Mouse (Mus musculus) embryonic facial prominence, embryonic 13.5 days (tissue): ENCODE measurements at regions not wholly inside any gene's neighbourhood (a gene's known extent, or its start where the extent isn't known, plus 50 kb on each side); places are given as distances from the start of the nearest gene placed in this dataset.

Experiments
- ATAC-seq: fragments of 200-750 bp; cut with Nextera tagmentation; 2 replicates; pipeline ENCODE4 v1.8.0; 2017; ENCODE audit warnings: low read depth; ENCODE audit not compliant: insufficient number of reproducible peaks, insufficient read depth, low FRiP score, low TSS enrichment
- H3K27ac ChIP-seq: fragments of 300-500 bp; sonication (generic); 2 replicates; pipeline ENCODE4 v1.5.1; 2015; ENCODE audit warnings: moderate library complexity, mild to moderate bottlenecking, inconsistent platforms
- H3K27me3 ChIP-seq: fragments of 300-500 bp; sonication (generic); 2 replicates; pipeline ENCODE4 v1.6.1; 2015; ENCODE audit warnings: mild to moderate bottlenecking, inconsistent platforms
- H3K36me3 ChIP-seq: fragments of 300-500 bp; sonication (generic); 2 replicates; pipeline ENCODE4 v1.6.1; 2015; ENCODE audit warnings: mild to moderate bottlenecking, inconsistent platforms
- H3K4me1 ChIP-seq: fragments of 300-500 bp; sonication (generic); 2 replicates; pipeline ENCODE4 v1.6.1; 2015; ENCODE audit warnings: inconsistent platforms
- H3K4me2 ChIP-seq: fragments of 300-500 bp; sonication (generic); 2 replicates; pipeline ENCODE4 v1.6.1; 2015; ENCODE audit warnings: moderate library complexity, mild to moderate bottlenecking, inconsistent platforms
- H3K4me3 ChIP-seq: fragments of 300-500 bp; sonication (generic); 2 replicates; pipeline ENCODE4 v1.5.1; 2015; ENCODE audit warnings: mild to moderate bottlenecking, inconsistent platforms
- H3K9ac ChIP-seq: fragments of 300-500 bp; sonication (generic); 2 replicates; pipeline ENCODE4 v1.6.1; 2015; ENCODE audit warnings: mild to moderate bottlenecking, inconsistent platforms
- H3K9me3 ChIP-seq: fragments of 300-500 bp; sonication (generic); 2 replicates; pipeline ENCODE4 v1.6.1; 2016; ENCODE audit warnings: inconsistent platforms
- WGBS: fragments of 180-500 bp; shearing (Covaris S2); methylation state at CpG from one replicate; pipeline ENCODE4 v1.1.7; 2015; ENCODE audit warnings: mixed read lengths; 5-methylcytosine and 5-hydroxymethylcytosine counted together

DNA sequence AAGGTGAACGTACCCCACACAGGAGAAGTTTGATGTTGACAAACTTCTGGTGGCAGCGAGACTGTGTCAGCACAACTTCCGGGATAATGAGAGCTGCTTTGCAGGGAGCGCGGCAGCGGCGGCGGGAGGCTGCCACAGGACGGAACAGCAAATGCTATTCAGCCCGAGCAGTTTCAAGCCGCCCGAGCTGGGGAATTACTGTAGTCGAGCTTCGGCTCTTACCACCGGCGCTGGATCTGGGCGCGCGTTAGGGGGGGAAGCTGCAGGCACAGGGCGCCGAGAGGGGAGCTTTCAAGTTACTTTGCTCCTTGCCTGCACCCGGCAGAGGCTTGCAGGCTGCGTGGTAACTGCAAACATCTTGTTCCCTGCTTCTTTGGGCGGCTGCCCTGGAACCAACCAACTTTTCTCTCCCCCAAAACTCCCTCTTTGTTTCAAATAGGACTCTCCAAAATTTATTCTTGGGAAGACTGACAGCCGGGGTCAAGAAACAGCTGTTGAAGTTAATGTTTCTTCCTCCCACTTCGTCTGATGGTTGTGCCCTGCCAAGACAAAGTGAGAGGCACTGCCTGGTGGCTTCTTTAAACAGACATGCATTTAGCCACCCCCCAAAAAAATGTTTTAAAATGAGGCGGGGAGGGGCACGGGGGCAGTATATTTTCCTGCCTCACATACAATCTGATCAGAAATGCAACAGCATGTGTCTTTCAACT lies 89.0 kb upstream of the Ssbp2 start:
- Histone ChIP-seq H3K4me1 (peaks cover 60% of the 10 kb centered on the region), H3K36me3 (no peaks in the 10 kb centered on the region), H3K4me3 (peak overlapping the region; percentile 39), H3K27me3 (no peaks in the 10 kb centered on the region), H3K9me3 (no peaks in the 10 kb centered on the region), H3K4me2 (peak overlapping the region; percentile 70), H3K9ac (peak overlapping the region; percentile 74), H3K27ac (peak overlapping the region; percentile 100)
- peak; percentile 92 for ATAC-seq
- under 1% methylated on average over 28 of the region's 28 CpGs for WGBS

GRCm38 (mm10) chr13:91371596-91371987 lies 88.5 kb upstream of the Ssbp2 start:
- Histone ChIP-seq H3K9me3 (no peaks in the 10 kb centered on the region), H3K4me1 (peaks cover 60% of the 10 kb centered on the region), H3K36me3 (no peaks in the 10 kb centered on the region), H3K9ac (peak overlapping the region; percentile 74; the same call in 1 of the 2 replicates), H3K27ac (peak overlapping the region; percentile 100), H3K27me3 (no peaks in the 10 kb centered on the region), H3K4me2 (peak overlapping the region; percentile 70), H3K4me3 (peak overlapping the region; percentile 39)
- 22% methylated on average over 2 of the region's 2 CpGs for WGBS
- ATAC-seq = no peak

- H3K9me3 ChIP-seq = no peaks in the 10 kb centered on the region
- no peaks in the 10 kb centered on the region for H3K36me3 ChIP-seq
- no peaks in the 10 kb centered on the region for H3K27me3 ChIP-seq
- H3K4me2 ChIP-seq = peak overlapping the region; percentile 70; the same call in 1 of the 2 replicates
- H3K9ac ChIP-seq = no peak overlapping the region
- H3K4me3 ChIP-seq = no peak overlapping the region
- WGBS = 60% methylated on average over 11 of the region's 11 CpGs
- peak overlapping the region; percentile 100 for H3K27ac ChIP-seq
- H3K4me1 ChIP-seq = peaks cover 60% of the 10 kb centered on the region
- no peak for ATAC-seq
Observed at GRCm38 (mm10) chr13:91372130-91372875, 87.8 kb upstream of the Ssbp2 start.

- ATAC-seq = no peak
- WGBS = 5% methylated on average over 3 of the region's 3 CpGs
- Histone ChIP-seq H3K9me3 (no peaks in the 10 kb centered on the region), H3K36me3 (no peaks in the 10 kb centered on the region), H3K27ac (peak overlapping the region; percentile 62), H3K27me3 (no peaks in the 10 kb centered on the region), H3K9ac (no peak overlapping the region), H3K4me3 (no peak overlapping the region), H3K4me1 (peaks cover 55% of the 10 kb centered on the region), H3K4me2 (no peak overlapping the region)
Observed at GRCm38 (mm10) chr13:91374141-91374540, 85.9 kb upstream of the Ssbp2 start.

DNA sequence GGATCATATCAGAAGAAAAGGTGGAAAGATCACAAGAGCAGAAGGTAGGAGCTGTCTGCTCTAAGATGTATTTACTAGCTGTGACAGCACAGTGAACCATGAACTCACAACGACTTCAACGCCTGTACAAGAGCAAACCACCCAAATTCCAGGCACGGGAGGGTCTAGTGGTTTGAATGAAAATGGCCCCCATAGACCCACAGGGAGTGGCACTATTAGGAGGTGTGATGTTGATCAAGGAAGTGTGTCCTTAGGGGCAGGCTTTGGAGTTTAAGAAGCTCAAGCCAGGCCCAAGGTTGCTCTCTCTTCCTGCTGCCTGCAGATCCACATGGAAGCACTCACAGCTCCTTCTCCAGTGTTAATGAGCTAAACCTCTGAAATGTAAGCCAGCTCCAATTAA lies 83.5 kb upstream of the Ssbp2 start:
- no peak overlapping the region for H3K9ac ChIP-seq
- H3K4me1 ChIP-seq = peaks cover 36% of the 10 kb centered on the region
- ATAC-seq = no peak
- H3K4me3 ChIP-seq = no peak overlapping the region
- H3K27me3 ChIP-seq = no peaks in the 10 kb centered on the region
- no peaks in the 10 kb centered on the region for H3K9me3 ChIP-seq
- no peaks in the 10 kb centered on the region for H3K36me3 ChIP-seq
- 88% methylated on average over 3 of the region's 3 CpGs for whole genome bisulfite sequencing
- no peak overlapping the region for H3K27ac ChIP-seq
- H3K4me2 ChIP-seq = no peak overlapping the region

- Histone ChIP-seq H3K4me2 (no peak overlapping the region), H3K4me1 (peaks cover 27% of the 10 kb centered on the region), H3K27me3 (no peaks in the 10 kb centered on the region), H3K9ac (no peak overlapping the region), H3K4me3 (no peak overlapping the region), H3K27ac (no peak overlapping the region), H3K9me3 (no peaks in the 10 kb centered on the region), H3K36me3 (no peaks in the 10 kb centered on the region)
- 93% methylated on average over 7 of the region's 7 CpGs for WGBS
- no peak for ATAC-seq
Observed at GRCm38 (mm10) chr13:91377428-91377827, 82.7 kb upstream of the Ssbp2 start.

DNA sequence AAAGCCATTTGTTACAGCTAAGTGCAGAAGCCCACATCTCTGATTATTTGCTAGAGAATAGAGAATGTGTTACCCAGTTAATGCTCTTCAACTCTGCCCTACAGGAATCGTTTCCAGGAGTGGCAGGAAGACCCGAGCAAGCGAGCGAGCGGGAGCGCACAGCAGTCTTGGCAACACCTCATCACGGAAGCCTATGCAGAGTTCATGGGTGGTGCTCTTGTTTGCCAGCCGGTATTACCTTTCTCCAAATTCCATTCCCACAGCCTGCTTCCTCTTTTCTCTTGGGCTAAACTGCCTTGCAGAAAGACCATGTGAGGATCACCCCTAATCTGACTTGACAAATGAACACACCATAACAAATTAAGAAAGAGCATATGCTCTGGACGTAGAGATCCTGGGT lies 82.1 kb upstream of the Ssbp2 start:
- H3K27ac ChIP-seq = no peak overlapping the region
- H3K27me3 ChIP-seq = no peaks in the 10 kb centered on the region
- no peak overlapping the region for H3K4me2 ChIP-seq
- H3K9me3 ChIP-seq = no peaks in the 10 kb centered on the region
- WGBS = 83% methylated on average over 9 of the region's 9 CpGs
- ATAC-seq = no peak
- H3K36me3 ChIP-seq = no peaks in the 10 kb centered on the region
- H3K4me1 ChIP-seq = peaks cover 22% of the 10 kb centered on the region
- no peak overlapping the region for H3K9ac ChIP-seq
- H3K4me3 ChIP-seq = no peak overlapping the region

DNA sequence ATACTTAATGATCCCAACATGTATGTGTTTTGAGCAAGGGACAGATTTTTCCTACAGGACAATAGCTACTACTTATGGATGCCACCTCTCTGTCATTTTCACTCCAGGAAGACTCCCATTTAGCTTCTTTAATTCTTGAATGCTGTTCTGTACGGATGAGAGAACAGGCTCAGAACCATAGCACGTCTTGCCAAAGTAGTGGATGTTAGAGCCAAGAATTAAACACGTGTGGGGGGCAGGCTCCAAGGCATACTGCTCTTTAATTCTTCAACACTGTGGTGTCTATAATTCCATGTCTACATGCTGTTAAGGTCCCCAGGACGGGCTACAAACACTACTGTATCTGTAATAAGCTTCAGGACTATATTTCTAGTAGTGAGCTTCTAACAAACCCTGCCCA lies 74.7 kb upstream of the Ssbp2 start:
- no peak for ATAC-seq
- H3K4me1 ChIP-seq = no peaks in the 10 kb centered on the region
- no peaks in the 10 kb centered on the region for H3K9me3 ChIP-seq
- no peak overlapping the region for H3K27ac ChIP-seq
- no peak overlapping the region for H3K4me3 ChIP-seq
- WGBS = 76% methylated on average over 4 of the region's 4 CpGs
- H3K27me3 ChIP-seq = no peaks in the 10 kb centered on the region
- no peak overlapping the region for H3K4me2 ChIP-seq
- H3K9ac ChIP-seq = no peak overlapping the region
- no peaks in the 10 kb centered on the region for H3K36me3 ChIP-seq

- no peak for ATAC-seq
- H3K27ac ChIP-seq = no peak overlapping the region
- 61% methylated on average over 10 of the region's 10 CpGs for WGBS
- H3K4me1 ChIP-seq = peaks cover 7% of the 10 kb centered on the region; the same call in 1 of the 2 replicates
- no peaks in the 10 kb centered on the region for H3K27me3 ChIP-seq
- no peaks in the 10 kb centered on the region for H3K36me3 ChIP-seq
- H3K4me3 ChIP-seq = no peak overlapping the region
- no peaks in the 10 kb centered on the region for H3K9me3 ChIP-seq
- no peak overlapping the region for H3K4me2 ChIP-seq
- no peak overlapping the region for H3K9ac ChIP-seq
Observed at GRCm38 (mm10) chr13:91387913-91388312, 72.2 kb upstream of the Ssbp2 start.

GRCm38 (mm10) chr13:91403632-91404031 lies 56.5 kb upstream of the Ssbp2 start:
- Histone ChIP-seq H3K27ac (no peak overlapping the region), H3K27me3 (no peaks in the 10 kb centered on the region), H3K4me1 (0 out of 2 replicates have a peak, but pooled peaks cover under 1% of the 10 kb centered on the region), H3K4me3 (no peak overlapping the region), H3K9ac (no peak overlapping the region), H3K36me3 (no peaks in the 10 kb centered on the region), H3K4me2 (no peak overlapping the region), H3K9me3 (no peaks in the 10 kb centered on the region)
- no peak for ATAC-seq
- whole genome bisulfite sequencing = 77% methylated on average over 2 of the region's 2 CpGs

- no peaks in the 10 kb centered on the region for H3K27me3 ChIP-seq
- H3K9ac ChIP-seq = no peak overlapping the region
- no peaks in the 10 kb centered on the region for H3K4me1 ChIP-seq
- H3K4me2 ChIP-seq = no peak overlapping the region
- H3K27ac ChIP-seq = no peak overlapping the region
- H3K9me3 ChIP-seq = no peaks in the 10 kb centered on the region
- ATAC-seq = no peak
- H3K36me3 ChIP-seq = no peaks in the 10 kb centered on the region
- no peak overlapping the region for H3K4me3 ChIP-seq
- WGBS = 83% methylated on average over 2 of the region's 2 CpGs
Observed at GRCm38 (mm10) chr13:91405027-91405426, 55.1 kb upstream of the Ssbp2 start.

DNA sequence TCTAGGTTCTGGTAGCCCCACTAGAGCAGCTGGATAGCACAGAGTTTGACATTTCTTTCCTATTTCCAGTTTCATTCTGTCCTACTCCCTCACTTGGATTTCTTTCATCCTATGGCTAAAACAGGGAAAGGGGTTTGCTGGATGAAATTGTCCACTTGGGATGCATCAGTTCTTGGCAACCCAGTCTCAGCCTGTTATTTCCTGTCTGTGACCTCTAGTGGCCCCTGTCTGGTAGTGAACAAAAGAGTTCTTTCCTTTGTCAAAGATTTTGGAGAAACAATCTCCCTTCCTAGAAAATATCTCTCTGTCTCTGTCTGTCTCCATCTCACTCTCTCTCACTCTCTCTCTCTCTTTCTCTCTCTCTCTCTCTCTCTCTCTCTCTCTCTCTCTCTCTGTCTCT lies 50.0 kb upstream of the Ssbp2 start:
- Histone ChIP-seq H3K4me2 (no peak overlapping the region), H3K4me3 (no peak overlapping the region), H3K9ac (no peak overlapping the region), H3K27me3 (no peaks in the 10 kb centered on the region), H3K4me1 (no peaks in the 10 kb centered on the region), H3K27ac (no peak overlapping the region), H3K9me3 (no peaks in the 10 kb centered on the region), H3K36me3 (no peaks in the 10 kb centered on the region)
- no peak for ATAC-seq
